Mouse (Mus musculus) layer of hippocampus, postnatal 10 days (tissue): Measurements from ENCODE around the gene Isg15. TPM values are rescaled to one million over a fixed set of nuclear protein-coding genes. Genes with fewer than 3 reads are reported as not detected.

Experiments used
- DNase-seq, 2 experiments: peaks; one replicate each; pipeline ENCODE4 v3.0.0; 2021; ENCODE audit warnings: low spot score in 2 of 2
- total RNA-seq, 2 experiments: library from RNA; stranded (reverse); gene quantifications; 2 replicates each; pipeline ENCODE4 v1.2.3; 2021

Gene Isg15
- total RNA-seq, 2 experiments from 2014 or later, result not detected

- DNase-seq, result no peak
Observed at GRCm38 (mm10) chr4:156203413-156204131, 3.0 kb upstream of the Isg15 start.

GRCm38 (mm10) chr4:156203001-156203412 lies 2.4 kb upstream of the Isg15 start, which contains the start of gene AW011738:
AW011738 (plus strand) TSS chr4:156203304.
- peak; percentile 54 to 71 for DNase-seq

GRCm38 (mm10) chr4:156202462-156202893 lies 1.9 kb upstream of the Isg15 start:
- no peak for DNase-seq

GRCm38 (mm10) chr4:156197829-156198205 lies 2.8 kb downstream of the Isg15 start:
- DNase-seq, result peak; percentile 79 to 85

- peak; percentile 65 to 77 for DNase-seq
Observed at GRCm38 (mm10) chr4:156197131-156197828, 3.3 kb downstream of the Isg15 start, which contains the start of gene Agrn. Agrn (minus strand) TSS chr4:156197488.

GRCm38 (mm10) chr4:156195927-156196870 lies 4.4 kb downstream of the Isg15 start:
- peak; percentile 69 to 74 for DNase-seq

GRCm38 (mm10) chr4:156194346-156194745 lies 6.3 kb downstream of the Isg15 start:
- DNase-seq, result no peak

- no peak for DNase-seq
Observed at GRCm38 (mm10) chr4:156193906-156194305, 6.7 kb downstream of the Isg15 start.

GRCm38 (mm10) chr4:156193200-156193590 lies 7.4 kb downstream of the Isg15 start:
- DNase-seq, result no peak

- DNase-seq, result peak; percentile 68 to 80
Observed at GRCm38 (mm10) chr4:156192421-156193199, 8.0 kb downstream of the Isg15 start.

- peak in 1 of 2 experiments; percentile 62 for DNase-seq
Observed at GRCm38 (mm10) chr4:156188811-156189323, 11.8 kb downstream of the Isg15 start.

- DNase-seq, result no peak
Observed at GRCm38 (mm10) chr4:156188162-156188810, 12.3 kb downstream of the Isg15 start.

- DNase-seq, result peak; percentile 63 to 74
Observed at GRCm38 (mm10) chr4:156185950-156186850, 14.4 kb downstream of the Isg15 start.

- peak in 1 of 2 experiments; percentile 43 for DNase-seq
Observed at GRCm38 (mm10) chr4:156185456-156185949, 15.1 kb downstream of the Isg15 start.

- no peak for DNase-seq
Observed at GRCm38 (mm10) chr4:156184291-156184954, 16.2 kb downstream of the Isg15 start.

- no peak for DNase-seq
Observed at GRCm38 (mm10) chr4:156183747-156184146, 16.9 kb downstream of the Isg15 start.

GRCm38 (mm10) chr4:156177630-156178029 lies 23.0 kb downstream of the Isg15 start:
- DNase-seq, result no peak

- peak in 1 of 2 experiments; percentile 9 for DNase-seq
Observed at GRCm38 (mm10) chr4:156171828-156172227, 28.8 kb downstream of the Isg15 start.
